Mouse (Mus musculus): ENCODE measurements around the gene Tmbim1. TPM values are rescaled to one million over a fixed set of nuclear protein-coding genes. Genes with fewer than 3 reads are reported as not detected.

Tmbim1 gene
- total and polyA plus RNA-seq, 3 experiments, result 26.6 to 35.1 (median 32.4) TPM

DNA sequence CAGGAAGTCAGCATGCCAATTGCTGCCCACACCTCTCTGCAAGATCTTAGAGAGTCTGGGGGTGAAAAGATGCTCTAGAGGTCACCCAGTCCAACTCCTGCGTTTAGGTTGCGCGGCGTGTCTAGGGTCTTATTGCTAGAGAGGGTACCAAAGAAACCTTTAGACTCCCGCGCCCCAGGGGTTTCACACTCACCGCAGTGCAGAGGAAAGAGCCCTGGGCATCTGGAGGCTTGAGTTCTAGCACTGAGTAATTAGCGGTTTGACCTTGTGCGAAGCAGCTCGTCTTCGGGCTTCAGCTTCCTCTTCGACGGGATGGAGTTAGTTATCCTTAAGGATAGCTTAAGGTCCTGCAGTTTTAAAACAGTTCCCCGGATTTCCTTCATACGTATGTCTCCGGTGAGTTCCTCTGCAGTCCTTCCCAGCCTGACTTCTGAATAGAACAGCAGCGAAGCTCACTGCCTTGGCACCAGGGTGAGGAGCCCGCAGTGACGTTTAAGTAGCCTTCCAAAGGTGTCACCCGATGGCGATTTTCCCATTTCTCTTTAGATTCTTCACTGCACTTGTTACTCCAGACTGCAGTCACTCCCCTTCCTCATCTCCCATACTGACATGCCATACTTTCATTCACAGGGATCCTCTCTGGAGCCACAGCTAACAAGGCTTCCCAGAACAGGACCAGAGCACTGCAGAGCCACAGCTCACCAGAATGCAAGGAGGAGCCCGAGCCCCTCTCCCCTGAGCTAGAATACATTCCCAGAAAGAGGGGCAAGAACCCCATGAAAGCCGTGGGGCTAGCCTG is 20.0 kb downstream of the Tmbim1 start:
- dilution Hi-C loops (cut with MboI; ENCODE audit: extremely low pct_ligation_motif_present, extremely low pct_unique_long_range_greater_than_20kb, low sequenced_read_pairs) (no loop called here), in situ Hi-C loops (cut with MboI; ENCODE audit: low pct_ligation_motif_present, low pct_unique_long_range_greater_than_20kb, low sequenced_read_pairs) (no loop called here)
- Histone ChIP-seq H3K4me3 (replicated peaks in 1 of 3; ENCODE audit: low read depth in 2 of 3, low read length in 2 of 3, poor library complexity in 1 of 3) (peak overlapping the region; percentile 66 to 84 (median 81)), H3K27ac (ENCODE audit: insufficient read depth, low read depth) (peak overlapping the region; percentile 6; the same call in 1 of the 2 replicates), H3K79me2 (replicated peaks; ENCODE audit: control insufficient read depth, extremely low read depth, insufficient read depth, poor library complexity, severe bottlenecking) (peaks cover 18% of the 10 kb centered on the region), H3K27me3 (replicated peaks) (no peaks in the 10 kb centered on the region), H3K4me2 (ENCODE audit: insufficient read depth, low read depth, poor library complexity, severe bottlenecking) (peak overlapping the region; percentile 96), H3K36me3 (replicated peaks in 1 of 2; ENCODE audit: control insufficient read depth in 1 of 2, insufficient read depth in 1 of 2, low read length in 1 of 2) (peaks cover 46 to 63% of the 10 kb centered on the region in 2 experiments), H3K9me3 (replicated peaks; ENCODE audit: low read length) (no peaks in the 10 kb centered on the region), H3K4me1 (ENCODE audit: control insufficient read depth in 1 of 2, insufficient read depth in 2 of 2) (peaks cover 10 to 69% of the 10 kb centered on the region in 2 experiments), H3K9ac (ENCODE audit: insufficient read depth, low read depth) (peak overlapping the region; percentile 85)
- TF ChIP-seq POLR2AphosphoS2 (IDR thresholded peaks at IDR 0.05; ENCODE audit: low read depth, low read length) (peak; percentile 39; the same call in 1 of the 2 replicates), TCF12 (IDR thresholded peaks at IDR 0.05; ENCODE audit: low read depth, low read length) (no peak; the same call in 1 of the 2 replicates), MYC (IDR thresholded peaks at IDR 0.05; ENCODE audit: low read depth, low read length) (peak; percentile 19; the same call in 1 of the 2 replicates)
- DNase-seq (ENCODE audit: extremely low read depth), result peak; percentile 30

- peak within 1 kb of the TSS; percentile 58 for H3K27ac ChIP-seq (ENCODE audit: insufficient read depth, low read depth)
- peaks cover 10 to 62% of the 10 kb centered on the region in 2 experiments for H3K4me1 ChIP-seq (ENCODE audit: control insufficient read depth in 1 of 2, insufficient read depth in 2 of 2)
- dilution Hi-C loops (cut with MboI; ENCODE audit: extremely low pct_ligation_motif_present, extremely low pct_unique_long_range_greater_than_20kb, low sequenced_read_pairs), result no loop called here
- 0 out of 2 replicates have a peak, but pooled peaks have one; percentile 40 for TF ChIP-seq E2F4 (IDR thresholded peaks at IDR 0.05; ENCODE audit: insufficient replicate concordance, low read depth, low read length)
- TF ChIP-seq CHD2 (IDR thresholded peaks at IDR 0.05; ENCODE audit: low read length), result peak; percentile 78
- TF ChIP-seq EP300 (IDR thresholded peaks at IDR 0.05; ENCODE audit: low read length), result no peak
- TF ChIP-seq NELFE (IDR thresholded peaks at IDR 0.05; ENCODE audit: low read depth, low read length), result peak; percentile 63
- peak; percentile 82 for TF ChIP-seq MAX (IDR thresholded peaks at IDR 0.05; ENCODE audit: low read length)
- no peak for TF ChIP-seq ZKSCAN1 (IDR thresholded peaks at IDR 0.05; ENCODE audit: borderline replicate concordance, low read depth, low read length)
- TF ChIP-seq TCF12 (IDR thresholded peaks at IDR 0.05; ENCODE audit: low read depth, low read length), result peak; percentile 59
- no peak for TF ChIP-seq ZNF384 (IDR thresholded peaks at IDR 0.05; ENCODE audit: low read depth, low read length)
- TF ChIP-seq SIN3A (IDR thresholded peaks at IDR 0.05; ENCODE audit: low read length), result peak; percentile 86
- no peak for TF ChIP-seq CHD1 (IDR thresholded peaks at IDR 0.05; ENCODE audit: low read depth, low read length)
- peak; percentile 47; the same call in 1 of the 2 replicates for TF ChIP-seq MAZ (IDR thresholded peaks at IDR 0.05; ENCODE audit: low read depth, low read length)
- no peak for TF ChIP-seq BHLHE40 (IDR thresholded peaks at IDR 0.05; ENCODE audit: low read depth, low read length)
- no peak for TF ChIP-seq ZC3H11A (IDR thresholded peaks at IDR 0.05; ENCODE audit: low read depth, low read length)
- no peak for TF ChIP-seq PAX5 (IDR thresholded peaks at IDR 0.05; ENCODE audit: low read length)
- TF ChIP-seq TBP (conservative IDR thresholded peaks at IDR 0.05; ENCODE audit: low read depth, low read length), result 0 out of 2 replicates have a peak, but pooled peaks have one; percentile 59
- TF ChIP-seq GABPA (IDR thresholded peaks at IDR 0.05; ENCODE audit: insufficient replicate concordance, low read depth, low read length), result peak; percentile 82; the same call in 1 of the 2 replicates
- TF ChIP-seq ELF1 (IDR thresholded peaks at IDR 0.05; ENCODE audit: low read depth, low read length), result peak; percentile 89
- no peak; the same call in none of the 2 replicates for TF ChIP-seq RAD21 (IDR thresholded peaks at IDR 0.05; ENCODE audit: low read depth, low read length)
- peak; percentile 85 for TF ChIP-seq NRF1 (IDR thresholded peaks at IDR 0.05; ENCODE audit: low read depth, low read length)
- TF ChIP-seq MXI1 (IDR thresholded peaks at IDR 0.05; ENCODE audit: low read depth, low read length), result peak; percentile 58; the same call in 1 of the 2 replicates
- no peak for TF ChIP-seq USF2 (conservative IDR thresholded peaks at IDR 0.05; ENCODE audit: low read depth, low read length)
- TF ChIP-seq POLR2AphosphoS2 (IDR thresholded peaks at IDR 0.05; ENCODE audit: low read depth, low read length), result peak; percentile 13; the same call in 1 of the 2 replicates
- peak; percentile 15 for TF ChIP-seq SMC3 (IDR thresholded peaks at IDR 0.05; ENCODE audit: low read depth, low read length)
- TF ChIP-seq USF1 (IDR thresholded peaks at IDR 0.05; ENCODE audit: low read depth, low read length), result no peak
- TF ChIP-seq UBTF (IDR thresholded peaks at IDR 0.05; ENCODE audit: low read depth, low read length), result no peak
- TF ChIP-seq MYC (IDR thresholded peaks at IDR 0.05; ENCODE audit: low read depth, low read length), result no peak
- peak; percentile 81 for TF ChIP-seq POLR2A (IDR thresholded peaks at IDR 0.05; ENCODE audit: low read depth, low read length)
- no peak for TF ChIP-seq ZMIZ1 (IDR thresholded peaks at IDR 0.05; ENCODE audit: low read depth, low read length)
- no peak for TF ChIP-seq MEF2A (IDR thresholded peaks at IDR 0.05; ENCODE audit: borderline replicate concordance, low read depth, low read length)
Measured at GRCm38 (mm10) chr1:74284543-74285160, 20.8 kb downstream of the Tmbim1 start, which contains the start of the genes Aamp and Pnkd. Aamp (minus strand) TSS chr1:74284738. Pnkd (plus strand) TSS chr1:74284930.

More at GRCm38 (mm10) chr1:74284543-74285160, 20.8 kb downstream of the Tmbim1 start, which contains the start of the genes Aamp and Pnkd:
- H3K4me2 ChIP-seq (ENCODE audit: insufficient read depth, low read depth, poor library complexity, severe bottlenecking), result peak within 1 kb of the TSS; percentile 96
- no peaks in the 10 kb centered on the region for H3K9me3 ChIP-seq (replicated peaks; ENCODE audit: low read length)
- H3K4me3 ChIP-seq (replicated peaks in 1 of 3; ENCODE audit: low read depth in 2 of 3, low read length in 2 of 3, poor library complexity in 1 of 3), result peak within 1 kb of the TSS; percentile 66 to 84 (median 81)
- in situ Hi-C loops (cut with MboI; ENCODE audit: low pct_ligation_motif_present, low pct_unique_long_range_greater_than_20kb, low sequenced_read_pairs), result no loop called here
- H3K27me3 ChIP-seq (replicated peaks), result no peaks in the 10 kb centered on the region
- peak within 1 kb of the TSS; percentile 92 for H3K9ac ChIP-seq (ENCODE audit: insufficient read depth, low read depth)
- peaks cover 18% of the 10 kb centered on the region for H3K79me2 ChIP-seq (replicated peaks; ENCODE audit: control insufficient read depth, extremely low read depth, insufficient read depth, poor library complexity, severe bottlenecking)
- DNase-seq (ENCODE audit: extremely low read depth), result peak; percentile 100
- H3K36me3 ChIP-seq (replicated peaks in 1 of 2; ENCODE audit: control insufficient read depth in 1 of 2, insufficient read depth in 1 of 2, low read length in 1 of 2), result peaks cover 44 to 63% of the 10 kb centered on the region in 2 experiments
